Mouse (Mus musculus): ENCODE results near the gene Xrcc4.
A peak's percentile ranks its signal among the peaks of the same experiment; 100 is the strongest.
"Not testable (repeated sequence)": the region's sequence is repeated elsewhere in the genome, so short reads cannot be mapped to it uniquely, and the experiment has no call there.

Xrcc4 gene

DNA sequence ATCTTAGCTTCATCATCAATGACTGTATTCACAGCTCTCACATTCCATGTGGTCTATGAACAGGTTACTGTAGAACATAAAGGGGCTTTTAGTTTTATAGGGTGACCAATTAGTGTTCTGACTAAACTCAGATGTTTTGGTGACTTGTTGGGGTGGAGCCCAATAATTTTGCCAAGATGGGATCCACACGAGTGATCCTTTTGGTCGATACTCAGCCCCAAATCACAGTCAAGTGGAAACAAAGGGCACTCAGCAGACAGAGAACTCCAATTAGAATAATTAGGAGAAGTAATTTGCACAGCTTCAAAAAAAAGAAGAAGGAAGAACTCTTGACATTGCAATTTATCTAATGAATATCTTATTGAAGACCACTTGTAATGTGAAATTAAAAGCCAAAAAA, 274.9 kb downstream of the Xrcc4 start:
- DNase-seq (ENCODE audit: low read depth, low spot score) = no peak

DNA sequence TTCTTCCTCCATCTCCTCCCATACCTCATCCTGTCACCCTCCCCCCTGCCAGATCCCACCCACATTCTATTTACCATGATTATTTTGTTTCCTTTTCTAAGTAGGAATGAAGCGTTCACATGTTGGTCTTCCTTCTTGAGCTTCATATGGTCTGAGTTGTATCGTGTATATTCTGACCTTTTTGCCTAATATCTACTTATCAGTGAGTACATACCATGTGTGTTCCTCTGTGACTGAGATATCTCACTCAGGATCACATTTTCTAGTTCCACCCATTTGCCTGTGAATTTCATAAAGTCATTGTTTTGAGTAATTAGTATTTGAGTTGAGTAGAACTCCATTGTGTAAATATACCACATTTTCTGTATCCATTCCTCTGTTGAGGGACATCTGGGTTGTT, 277.2 kb downstream of the Xrcc4 start:
- no peak for DNase-seq (ENCODE audit: low read depth, low spot score)

DNA sequence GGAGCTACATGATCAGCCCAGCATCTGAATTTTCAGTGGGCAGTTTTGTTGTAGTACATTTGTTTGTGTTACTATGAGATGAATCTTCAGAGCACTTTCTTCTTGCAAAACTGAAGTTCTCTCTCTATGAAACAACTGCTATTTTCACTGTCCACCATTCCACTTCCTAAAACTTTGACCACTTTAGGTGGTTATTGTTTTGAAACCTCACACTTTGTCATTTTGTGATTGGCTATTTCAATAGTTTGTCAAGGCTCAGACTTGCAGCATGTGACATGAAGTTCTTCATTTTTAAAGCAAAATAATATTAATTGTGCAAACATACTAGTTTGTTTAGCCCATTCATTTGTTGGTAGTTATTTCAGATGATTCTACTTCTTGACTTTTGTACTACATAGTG, 280.4 kb downstream of the Xrcc4 start:
- DNase-seq (ENCODE audit: low read depth, low spot score) = no peak

DNA sequence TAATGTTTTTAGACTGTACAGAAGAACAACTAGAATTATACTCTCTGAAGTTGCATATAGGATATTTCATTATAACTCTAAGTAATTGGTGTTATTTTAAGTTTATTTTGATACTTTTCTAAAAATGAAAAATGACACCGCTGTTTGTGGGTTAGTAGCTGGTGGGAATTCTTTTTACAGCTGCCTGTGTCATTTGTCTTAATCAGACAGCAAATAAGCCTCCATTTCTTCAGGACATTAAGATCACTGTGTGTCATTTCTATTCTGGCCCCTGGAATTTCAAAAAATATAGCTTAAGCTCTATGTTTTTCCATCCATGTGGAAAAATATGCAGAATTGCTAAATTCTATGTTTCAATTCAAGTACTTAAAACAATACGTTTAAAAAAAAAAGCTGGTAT, 287.5 kb downstream of the Xrcc4 start:
- DNase-seq (ENCODE audit: low read depth, low spot score) = no peak

DNA sequence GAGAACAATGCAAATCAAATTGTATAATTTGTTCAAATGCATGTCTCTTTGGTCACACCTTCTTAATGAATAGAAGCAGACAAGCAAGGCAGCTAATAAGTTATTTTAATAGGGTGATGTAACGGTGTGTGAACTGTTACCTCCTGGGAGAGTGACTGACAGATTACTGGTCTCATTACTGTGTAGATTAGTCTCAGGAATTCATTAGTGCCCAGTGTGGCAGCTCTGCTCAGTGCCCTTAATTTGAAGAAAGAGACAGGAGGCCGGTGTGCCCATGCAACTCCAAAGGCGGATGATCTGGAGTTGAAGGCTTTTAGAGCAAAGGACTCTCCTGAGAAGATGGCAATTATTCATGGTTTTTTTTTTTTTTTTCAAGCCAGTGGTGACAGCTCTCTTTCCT, 291.7 kb downstream of the Xrcc4 start:
- DNase-seq (ENCODE audit: low read depth, low spot score) = no peak

DNA sequence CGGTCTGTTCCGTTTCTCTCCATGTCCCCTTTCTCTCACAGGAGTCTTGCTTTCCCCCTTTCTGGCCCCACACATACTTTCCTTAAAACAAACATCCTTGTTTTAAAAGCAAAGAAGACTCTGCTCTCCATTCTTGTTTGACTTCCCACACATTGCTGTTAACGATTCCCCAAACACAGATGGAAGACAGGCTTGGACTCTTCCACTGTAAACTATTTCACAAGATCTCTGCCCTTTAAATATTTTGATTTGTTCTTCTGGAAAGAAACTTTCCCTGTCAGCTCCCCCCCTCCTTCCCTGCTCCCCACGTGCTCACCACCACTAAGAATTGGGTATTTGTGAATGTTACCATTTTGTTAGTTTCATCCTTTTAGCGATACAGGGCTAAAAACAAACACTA, 297.9 kb downstream of the Xrcc4 start:
- no peak for DNase-seq (ENCODE audit: low read depth, low spot score)

DNA sequence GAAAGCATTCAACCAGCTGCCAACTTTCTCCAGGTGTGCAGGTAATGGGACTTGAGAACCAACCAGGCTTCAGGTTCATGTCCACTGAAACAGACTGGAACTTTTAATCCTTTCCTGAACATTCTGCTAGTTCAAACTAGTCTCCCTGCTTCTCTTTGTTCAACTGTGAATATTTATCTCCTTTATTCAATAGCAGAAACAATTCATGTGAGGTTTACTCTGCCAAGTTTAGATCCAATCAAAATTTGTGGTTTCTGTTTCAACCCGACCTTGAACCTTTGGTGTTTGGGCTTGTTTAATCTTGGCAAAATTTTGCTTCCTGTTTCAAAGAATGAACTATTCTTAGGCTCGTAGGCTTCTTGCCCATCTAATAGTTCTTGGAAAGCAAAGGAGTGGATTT, 306.5 kb downstream of the Xrcc4 start:
- DNase-seq (ENCODE audit: low read depth, low spot score) = no peak

DNA sequence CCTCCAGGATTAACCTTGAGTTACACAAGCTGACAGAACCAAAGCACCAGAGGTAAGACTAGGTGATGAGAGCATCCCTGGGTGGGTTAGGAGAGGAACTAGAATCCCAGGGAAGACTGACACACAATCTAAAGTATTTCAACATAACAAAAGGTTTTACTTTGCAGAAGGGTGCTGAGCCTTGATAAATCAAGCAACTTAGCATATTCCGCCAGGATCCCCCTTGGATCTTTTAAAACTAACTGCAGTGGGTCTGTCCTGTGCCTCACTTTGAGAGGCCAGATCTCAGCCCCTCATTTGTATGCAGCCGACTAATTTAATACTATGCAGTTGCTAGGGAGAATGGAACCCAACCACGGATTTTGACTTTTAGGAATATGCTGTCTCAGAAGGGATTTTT, 309.1 kb downstream of the Xrcc4 start:
- no peak for DNase-seq (ENCODE audit: low read depth, low spot score)

DNA sequence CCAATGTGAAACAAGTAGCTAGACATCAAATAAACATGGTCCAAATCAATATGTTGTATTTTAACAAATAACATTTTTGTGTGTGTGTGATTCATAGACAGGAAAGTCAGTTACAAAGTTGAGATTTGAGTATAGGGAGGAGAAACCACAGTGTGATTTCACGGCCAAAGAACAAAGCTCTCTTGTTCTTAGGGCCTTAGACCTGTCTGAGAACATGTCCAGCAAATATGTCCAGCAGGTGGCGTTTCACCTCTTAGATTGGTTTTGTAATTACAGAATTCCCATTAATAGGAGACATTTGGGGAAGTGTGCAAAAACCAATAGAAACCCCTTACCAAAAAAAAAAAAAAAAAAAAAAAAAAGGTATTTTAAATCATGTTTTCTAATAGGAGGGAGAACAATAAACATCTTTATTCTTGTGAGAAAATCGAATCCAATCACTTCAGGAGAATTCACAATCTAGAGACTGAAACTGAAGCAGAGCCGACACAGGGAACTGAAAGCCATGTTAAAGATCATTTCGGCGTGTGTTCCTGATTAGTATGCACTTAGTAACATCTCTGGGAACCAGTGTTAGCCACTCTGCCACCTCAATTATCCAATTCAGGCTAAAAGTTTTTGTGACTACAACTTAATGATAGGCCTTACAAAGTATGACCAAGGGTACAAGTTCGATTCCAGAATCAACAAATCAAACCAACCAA, 310.0 kb downstream of the Xrcc4 start:
- DNase-seq (ENCODE audit: low read depth, low spot score) = peak; percentile 30

DNA sequence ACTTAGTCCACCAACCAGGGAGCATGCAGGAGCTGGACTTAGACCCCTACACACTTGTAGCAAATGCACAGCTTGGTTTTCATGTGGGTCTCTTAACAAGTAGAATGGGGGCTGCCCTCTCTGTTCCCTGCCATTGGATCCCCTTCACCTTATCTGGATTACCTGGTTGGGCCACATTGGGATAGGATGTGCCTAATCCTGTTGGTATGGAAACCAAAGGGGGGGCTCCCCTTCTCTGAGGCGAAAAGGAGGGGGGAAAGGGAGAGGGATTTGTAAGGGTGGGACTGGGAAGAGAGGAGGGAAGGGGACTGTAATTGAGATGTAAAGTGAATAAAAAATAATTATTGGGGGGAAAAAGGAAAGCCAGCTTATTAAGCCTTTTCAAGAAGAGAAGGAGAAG, 311.6 kb downstream of the Xrcc4 start:
- DNase-seq (ENCODE audit: low read depth, low spot score) = no peak

DNA sequence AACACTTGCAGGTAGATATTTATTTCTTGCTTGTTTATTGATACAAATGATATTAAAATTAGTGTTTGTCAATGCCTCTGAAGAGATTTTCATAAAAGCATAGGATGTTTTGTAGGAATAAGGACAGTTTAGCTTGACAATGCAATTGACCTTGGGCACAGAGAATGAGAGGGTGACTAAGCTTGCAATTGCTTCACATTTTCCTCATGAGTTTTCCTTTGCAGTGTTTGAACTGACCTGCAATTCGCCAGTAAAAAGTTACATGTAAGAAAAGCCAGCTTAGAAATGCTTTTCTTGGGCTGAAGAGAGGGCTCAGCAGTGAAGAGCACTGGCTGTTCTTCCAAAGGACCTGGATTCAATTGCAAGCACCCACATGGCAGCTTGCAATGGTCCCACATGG, 312.3 kb downstream of the Xrcc4 start:
- no peak for DNase-seq (ENCODE audit: low read depth, low spot score)

DNA sequence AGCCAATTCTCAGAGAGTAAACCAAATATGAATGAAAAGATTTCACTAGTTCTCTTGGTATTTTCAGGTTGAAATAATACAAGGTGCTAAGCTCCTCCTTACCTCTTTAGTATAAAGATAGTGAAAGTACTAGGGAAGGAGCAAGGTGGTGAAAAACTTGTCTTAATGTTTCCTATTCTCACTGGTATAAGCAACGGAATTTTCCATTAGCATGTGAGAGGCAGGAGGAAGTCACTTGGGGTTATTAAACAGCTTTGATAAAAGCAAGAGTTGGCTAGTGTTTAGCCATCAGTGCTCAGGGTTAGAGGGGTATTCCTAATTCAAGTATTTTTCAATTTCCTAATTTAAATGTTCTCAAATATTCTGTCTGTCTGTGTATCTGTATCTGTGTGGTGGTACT, 322.9 kb downstream of the Xrcc4 start:
- no peak for DNase-seq (ENCODE audit: low read depth, low spot score)

DNA sequence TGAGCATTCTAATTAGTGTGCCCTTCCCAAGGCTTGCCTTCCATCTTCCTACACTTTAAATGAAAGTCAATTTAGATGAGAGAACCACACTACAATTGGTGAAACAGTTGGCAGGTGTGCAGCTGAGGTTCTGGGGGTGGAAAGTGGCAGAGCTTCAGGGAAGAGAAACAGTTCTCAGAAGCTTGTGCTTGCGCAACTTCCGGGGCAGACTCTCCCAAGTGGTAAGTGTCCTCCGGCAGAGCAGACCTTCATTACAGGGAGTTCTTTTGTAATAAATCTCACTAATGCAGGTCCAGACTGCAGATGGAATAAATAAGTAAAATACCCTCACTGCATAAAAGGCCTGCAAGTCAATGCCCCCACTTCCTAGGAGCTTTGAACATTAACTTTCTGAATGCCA, 323.4 kb downstream of the Xrcc4 start:
- no peak for DNase-seq (ENCODE audit: low read depth, low spot score)

DNA sequence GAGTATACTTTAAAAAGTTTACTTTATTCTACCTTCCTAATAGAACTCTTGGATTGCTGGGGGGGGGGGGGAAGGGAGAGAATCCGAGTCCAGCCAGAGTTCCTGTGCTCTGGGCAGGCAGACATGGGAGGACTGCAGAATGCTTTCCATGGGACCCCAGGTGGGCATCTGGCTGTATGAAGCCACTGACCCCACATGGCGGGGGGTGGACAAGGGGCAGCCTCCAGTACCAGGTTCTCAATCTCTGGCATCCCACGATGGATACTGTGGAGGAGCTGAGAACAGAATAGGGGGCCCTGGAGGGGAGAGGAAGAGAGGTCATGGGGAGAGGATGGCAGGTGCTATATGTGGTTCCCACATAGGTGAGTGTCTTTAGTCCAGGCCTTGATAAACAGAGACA, 327.1 kb downstream of the Xrcc4 start:
- no peak for DNase-seq (ENCODE audit: low read depth, low spot score)

DNA sequence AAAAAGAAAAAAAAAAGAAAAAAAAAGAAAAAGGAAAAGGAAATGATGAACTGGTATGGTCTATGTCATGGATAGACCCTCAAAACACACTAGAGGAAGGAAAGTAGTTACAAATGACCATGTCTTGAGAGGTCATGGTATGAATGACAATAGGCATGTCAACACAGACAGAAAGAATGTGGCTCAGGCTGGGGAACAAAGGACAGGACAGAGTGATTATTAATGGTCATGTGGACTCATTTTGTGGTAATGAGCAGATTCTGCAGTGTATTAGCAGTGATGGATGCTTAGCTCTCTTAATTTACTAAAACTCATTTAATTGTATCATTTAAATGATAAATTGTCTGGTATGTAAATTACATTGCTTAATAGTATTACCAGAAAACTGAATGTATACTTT, 333.1 kb downstream of the Xrcc4 start:
- DNase-seq (ENCODE audit: low read depth, low spot score) = no peak

DNA sequence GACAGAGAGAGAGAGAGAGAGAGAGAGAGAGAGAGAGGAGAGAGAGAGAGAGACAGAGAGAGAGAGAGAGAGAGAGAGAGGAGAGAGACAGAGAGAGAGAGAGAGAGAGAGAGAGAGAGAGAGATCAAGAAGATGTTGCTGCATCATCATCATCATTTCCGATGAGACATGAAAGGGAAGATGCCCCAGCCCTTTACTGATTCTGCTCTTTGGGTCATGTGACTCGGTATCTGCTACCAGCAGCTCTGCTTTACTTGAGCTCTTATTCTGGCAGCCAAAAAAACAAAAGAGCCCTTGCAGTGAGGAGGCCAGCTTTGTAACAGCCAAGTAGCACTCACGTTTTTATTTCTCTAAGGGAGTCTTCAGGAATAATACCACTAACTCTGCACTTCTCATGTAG, 338.8 kb downstream of the Xrcc4 start:
- not testable (repeated sequence) for DNase-seq (ENCODE audit: low read depth, low spot score)

DNA sequence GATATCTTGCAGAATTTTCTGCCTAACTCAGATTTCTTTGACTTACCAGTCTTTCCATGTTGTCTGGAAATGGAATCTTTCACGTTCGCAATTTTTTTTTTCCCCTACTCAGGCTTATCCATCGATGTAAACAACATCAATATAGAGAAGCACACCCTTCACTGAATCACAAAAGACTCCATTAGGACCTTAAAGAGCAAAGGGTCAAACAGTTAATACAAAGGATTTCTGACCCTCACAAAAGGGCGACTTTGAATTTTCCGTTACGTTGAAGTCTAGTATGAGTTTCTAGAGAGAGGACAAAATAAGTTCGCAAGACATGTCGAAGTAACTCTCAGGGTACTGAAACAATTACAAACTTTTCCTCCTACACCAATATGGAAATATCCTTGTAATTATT, 346.2 kb downstream of the Xrcc4 start:
- no peak for DNase-seq (ENCODE audit: low read depth, low spot score)

DNA sequence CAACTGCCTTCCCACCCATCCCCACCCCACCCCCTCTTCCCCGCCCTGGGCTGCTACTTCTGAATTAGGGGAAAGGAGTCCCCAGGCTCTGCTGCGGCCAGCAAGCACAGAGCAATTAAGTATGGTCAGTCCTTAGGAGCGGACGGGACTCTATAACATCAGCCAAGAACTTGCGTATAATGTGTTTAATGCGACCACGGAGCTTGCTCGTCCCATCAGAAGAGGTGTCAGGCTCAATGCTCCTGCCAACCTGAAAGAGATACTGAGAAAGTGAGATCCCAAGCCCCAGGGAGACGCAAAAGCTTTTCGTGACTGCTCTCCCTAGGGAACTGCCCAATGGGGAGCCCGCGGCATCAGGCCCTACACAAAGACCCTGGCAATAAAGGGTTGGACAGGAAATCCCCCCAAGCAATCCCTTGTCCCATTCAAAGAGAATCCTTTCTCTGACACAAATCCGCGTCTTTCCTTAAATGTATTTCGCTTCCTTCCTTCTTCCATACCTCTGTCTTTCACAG, 346.7 kb downstream of the Xrcc4 start:
- DNase-seq (ENCODE audit: low read depth, low spot score) = no peak

DNA sequence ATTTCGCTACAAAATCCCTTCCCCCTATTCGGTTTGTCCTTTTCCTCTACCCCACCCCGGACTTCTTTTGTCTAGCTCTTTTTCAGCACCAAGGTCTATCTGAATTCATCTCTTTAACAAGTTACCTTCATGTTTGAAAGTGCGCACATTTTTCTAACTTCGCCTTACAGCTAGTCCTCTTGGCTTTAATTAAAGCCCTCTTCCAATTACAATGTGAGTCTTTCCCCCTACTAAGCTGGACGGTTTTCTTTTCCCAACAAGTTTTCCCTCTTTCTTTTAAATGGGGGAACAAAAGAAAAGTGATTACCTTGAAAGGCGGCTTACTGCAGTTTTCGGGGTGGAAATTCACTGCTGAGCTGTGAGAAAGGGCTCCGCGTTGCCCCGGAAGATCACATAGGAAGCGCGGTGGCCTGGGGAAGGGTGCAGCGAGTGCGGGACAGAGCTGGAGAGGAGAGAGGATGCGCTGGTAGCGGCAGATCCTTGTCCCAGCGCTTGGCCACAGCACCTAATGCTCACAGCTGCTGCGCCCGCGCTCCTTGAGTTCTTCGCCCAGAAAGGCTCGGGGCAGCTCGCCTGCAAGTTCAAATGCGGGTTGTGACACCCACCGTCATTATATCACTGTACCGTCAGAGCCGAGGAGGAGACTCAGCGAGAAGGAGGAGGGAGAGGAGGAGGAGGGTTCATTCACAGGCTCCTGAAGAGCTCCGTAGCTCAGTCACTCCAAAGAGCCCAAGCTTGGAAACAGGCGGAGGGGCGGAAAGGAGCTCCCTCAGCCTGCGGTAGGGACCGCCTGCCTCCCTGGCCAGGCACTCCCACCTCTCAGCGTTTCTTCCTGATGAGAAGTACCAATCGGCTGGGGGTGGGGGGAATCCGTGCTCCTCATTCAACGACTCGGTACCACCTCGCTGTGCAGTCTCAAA, 347.4 kb downstream of the Xrcc4 start, which contains the start of gene Vcan:
Vcan (minus strand) TSS at position 744 of the 920 bp plus-strand sequence.
- DNase-seq (ENCODE audit: low read depth, low spot score) = peak; percentile 40

DNA sequence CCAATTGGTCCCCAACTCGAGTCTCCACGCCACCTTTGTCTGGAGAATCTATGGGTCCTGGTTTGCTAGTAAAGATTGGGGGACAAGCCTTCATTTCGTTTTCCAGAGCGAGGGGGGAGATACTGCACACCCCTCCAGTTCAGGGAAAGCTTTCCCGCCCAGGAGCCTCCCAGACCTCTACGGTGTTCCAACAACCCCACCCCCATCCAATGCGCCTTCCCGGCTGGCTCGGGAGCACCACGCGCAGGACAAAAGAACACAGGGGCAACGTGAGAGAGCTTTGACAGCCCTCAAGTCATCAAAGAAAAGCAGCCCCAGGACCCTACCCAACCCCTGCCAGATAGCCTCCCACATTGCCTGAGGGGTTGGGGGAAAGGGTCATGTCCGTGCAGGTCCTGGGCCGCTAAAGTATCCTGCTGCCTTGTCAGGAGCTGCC, 348.3 kb downstream of the Xrcc4 start:
- no peak for DNase-seq (ENCODE audit: low read depth, low spot score)

DNA sequence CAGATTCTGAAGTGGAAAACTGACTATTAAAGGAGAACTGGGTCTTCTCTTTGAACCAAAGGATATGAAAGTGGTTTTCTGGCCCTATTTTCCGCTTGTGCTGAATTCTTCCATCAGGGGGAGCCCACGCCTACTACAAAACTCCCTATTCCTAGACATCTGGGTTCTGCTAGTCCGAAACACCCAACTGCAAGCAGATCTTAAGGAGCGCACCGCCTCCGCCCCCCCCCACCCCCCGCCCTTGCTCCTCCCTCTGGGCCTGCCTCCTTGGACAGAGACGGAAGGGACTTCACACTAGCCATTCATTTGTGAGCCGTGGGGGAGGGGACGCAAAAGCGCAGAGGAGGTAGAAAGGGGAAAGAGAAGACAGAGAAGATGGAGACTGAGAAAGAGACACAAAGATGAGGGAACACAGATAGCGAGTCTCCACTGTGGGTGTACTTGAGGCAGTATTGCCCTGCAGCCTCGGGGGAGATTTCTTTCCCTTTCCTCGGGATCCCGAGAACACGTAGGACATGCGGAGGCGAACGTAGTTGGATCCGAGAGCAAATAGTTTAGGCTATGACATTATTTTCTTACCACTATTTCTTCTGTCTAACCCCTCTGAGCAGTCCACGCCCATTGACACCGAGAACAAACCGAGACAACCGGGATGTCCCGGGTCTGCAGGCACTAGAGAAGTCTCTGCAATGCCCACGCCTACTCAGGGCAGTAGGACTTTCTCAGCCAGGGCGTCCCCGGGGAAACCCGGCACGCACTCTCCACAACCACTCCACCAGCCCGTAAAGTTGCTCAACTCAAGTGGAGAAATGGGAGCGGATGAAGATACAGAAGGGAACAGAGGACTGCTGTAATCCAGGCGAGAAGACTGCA, 348.9 kb downstream of the Xrcc4 start:
- DNase-seq (ENCODE audit: low read depth, low spot score) = peak; percentile 66
